Mouse (Mus musculus) 3134 (cell line): Measurements from ENCODE around the gene Stam.
A peak's percentile ranks its signal among the peaks of the same experiment; 100 is the strongest.
"Not testable (repeated sequence)": the region's sequence is repeated elsewhere in the genome, so short reads cannot be mapped to it uniquely, and the experiment has no call there.

Experiments
- DNase-seq: peaks from one replicate; pipeline ENCODE4 v3.0.0-alpha.2; 2011; ENCODE audit warnings: low spot score; ENCODE audit not compliant: insufficient read length; ENCODE audit errors: extremely low read depth

Gene Stam

DNA sequence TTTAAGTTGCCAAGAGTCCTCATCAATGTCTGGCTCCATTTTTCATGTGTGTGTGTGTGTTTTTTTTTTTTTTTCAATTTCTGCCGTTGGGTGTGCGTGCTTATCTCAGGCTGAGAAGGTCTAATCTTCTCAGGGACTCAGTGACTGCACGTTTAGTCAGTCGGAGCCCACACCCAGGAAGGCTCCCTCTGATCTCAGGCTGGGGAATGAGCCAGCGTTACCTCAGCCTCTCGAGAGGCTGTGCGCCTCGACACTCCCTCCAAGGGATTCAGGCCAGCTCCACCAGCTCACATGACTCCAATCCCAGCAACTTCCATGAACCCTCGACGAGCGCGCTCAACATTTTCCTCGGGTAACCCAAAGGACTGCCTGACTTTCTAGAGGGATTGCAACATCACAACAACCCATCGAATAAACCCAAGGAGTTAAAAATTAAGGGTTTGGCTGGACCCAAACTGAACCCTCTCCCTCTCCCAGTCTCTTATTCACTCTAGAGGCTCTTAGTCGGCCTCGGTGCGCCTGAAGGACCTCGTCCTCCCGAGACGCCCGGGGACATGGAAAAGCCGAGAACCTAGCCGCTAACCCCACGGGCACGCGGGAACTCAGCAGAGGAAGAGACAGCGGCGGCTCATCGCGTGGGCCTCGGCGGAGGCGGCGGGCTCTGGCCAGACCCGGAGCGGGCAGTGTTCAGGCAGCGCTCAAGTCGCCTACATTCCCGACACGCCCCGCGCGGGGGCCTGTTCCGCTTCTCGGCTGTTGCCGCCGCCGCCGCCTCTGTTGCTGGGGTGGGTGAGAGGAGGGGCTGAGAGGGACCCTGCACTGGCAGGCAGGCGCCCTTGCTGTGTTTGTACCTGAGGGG is at the start of gene Stam:
TSS of gene Stam (plus strand) at position 737 of the 859 bp plus-strand sequence.
- DNase-seq, result peak; percentile 86

- DNase-seq, result no peak
These were observed 32.6 kb upstream of the Stam start for GRCm38 (mm10) chr2:14041249-14041648.

DNA sequence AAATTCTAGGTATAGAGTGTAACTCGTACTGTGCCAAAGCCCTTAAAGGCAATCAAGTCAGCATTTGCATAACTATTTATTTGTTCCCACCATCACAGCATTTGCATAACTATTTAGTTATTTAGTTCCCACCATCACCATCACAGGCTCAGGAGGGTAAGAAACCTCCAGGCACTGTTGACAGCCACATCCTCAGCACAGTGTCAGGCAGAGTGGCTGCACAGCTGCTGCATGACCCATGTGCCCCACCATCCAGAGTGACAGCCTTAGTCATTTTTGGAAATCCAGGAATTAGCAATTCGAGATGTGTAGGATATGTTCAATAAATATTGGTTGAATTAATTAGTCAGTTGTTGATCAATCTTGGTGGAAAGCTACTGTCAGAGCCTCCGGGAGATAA is 30.9 kb upstream of the Stam start:
- DNase-seq, result no peak

- no peak for DNase-seq
These were observed 30.2 kb upstream of the Stam start for GRCm38 (mm10) chr2:14043577-14044170.

GRCm38 (mm10) chr2:14048381-14048780 is 25.5 kb upstream of the Stam start:
- peak; percentile 28 for DNase-seq

DNA sequence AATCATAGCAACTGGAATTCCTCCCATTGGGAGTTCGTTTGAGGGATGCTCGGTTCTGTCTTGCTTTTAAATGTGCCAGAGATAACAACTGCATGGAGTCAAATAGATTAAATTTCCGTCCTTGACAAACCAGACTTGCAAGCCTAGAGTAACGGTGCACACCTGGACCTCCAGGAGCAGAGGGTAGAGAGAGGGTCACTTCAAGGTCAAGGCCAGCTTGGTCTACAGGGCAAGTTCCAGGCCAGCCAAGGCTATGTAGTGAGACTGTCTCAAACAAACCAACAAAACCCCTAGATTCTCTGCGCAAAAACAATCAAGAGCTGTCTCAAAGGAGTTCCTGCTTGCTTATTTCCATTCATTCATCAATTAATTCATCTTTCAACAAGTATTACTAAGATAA is 25.1 kb upstream of the Stam start:
- DNase-seq, result no peak

DNA sequence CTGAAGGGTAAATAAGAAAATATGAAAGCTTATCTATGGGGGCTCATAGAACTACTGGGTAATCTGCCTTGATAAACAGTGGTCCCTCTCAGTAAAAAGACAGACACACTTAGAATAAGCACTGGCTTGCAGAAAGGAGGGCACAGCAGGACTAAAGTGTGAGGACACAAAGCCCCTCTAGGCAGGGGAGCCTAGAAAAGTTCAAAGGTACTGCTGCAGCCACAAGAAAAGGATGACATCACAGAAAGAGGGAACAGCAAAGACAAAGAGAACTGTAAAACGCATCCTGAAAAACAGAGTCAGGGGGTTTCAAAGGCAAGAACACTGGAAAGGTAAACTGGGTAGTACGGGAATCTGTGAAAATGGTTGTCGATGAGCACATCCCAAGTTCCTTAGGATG is 20.3 kb upstream of the Stam start:
- DNase-seq, result no peak

- DNase-seq, result no peak
These were observed 19.7 kb upstream of the Stam start for GRCm38 (mm10) chr2:14054163-14054562.

DNA sequence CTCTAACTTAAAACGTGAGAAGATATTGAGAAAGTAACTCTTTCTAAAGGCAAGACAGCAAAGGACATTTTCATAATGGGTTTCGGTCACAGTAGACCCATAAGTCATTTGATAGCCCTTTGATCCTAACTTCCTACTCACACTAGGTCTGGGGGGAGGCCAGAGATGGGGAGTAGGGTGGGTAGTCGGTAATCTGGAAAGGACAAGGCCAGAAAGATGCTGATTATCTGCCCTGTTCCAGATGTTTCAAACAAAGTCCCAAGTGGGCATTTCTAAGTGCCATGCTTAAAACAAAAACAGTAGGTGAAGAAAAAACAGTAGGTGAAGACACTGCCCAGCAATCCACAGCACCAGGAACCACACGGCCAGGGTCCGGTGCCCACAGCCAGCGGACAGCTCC is 19.2 kb upstream of the Stam start:
- no peak for DNase-seq

GRCm38 (mm10) chr2:14055168-14055565 is 18.7 kb upstream of the Stam start:
- peak; percentile 77 for DNase-seq

GRCm38 (mm10) chr2:14055566-14056331 is 18.1 kb upstream of the Stam start, which contains the start of gene Hacd1:
Hacd1 (minus strand) TSS chr2:14056135.
- DNase-seq, result peak; percentile 84

DNA sequence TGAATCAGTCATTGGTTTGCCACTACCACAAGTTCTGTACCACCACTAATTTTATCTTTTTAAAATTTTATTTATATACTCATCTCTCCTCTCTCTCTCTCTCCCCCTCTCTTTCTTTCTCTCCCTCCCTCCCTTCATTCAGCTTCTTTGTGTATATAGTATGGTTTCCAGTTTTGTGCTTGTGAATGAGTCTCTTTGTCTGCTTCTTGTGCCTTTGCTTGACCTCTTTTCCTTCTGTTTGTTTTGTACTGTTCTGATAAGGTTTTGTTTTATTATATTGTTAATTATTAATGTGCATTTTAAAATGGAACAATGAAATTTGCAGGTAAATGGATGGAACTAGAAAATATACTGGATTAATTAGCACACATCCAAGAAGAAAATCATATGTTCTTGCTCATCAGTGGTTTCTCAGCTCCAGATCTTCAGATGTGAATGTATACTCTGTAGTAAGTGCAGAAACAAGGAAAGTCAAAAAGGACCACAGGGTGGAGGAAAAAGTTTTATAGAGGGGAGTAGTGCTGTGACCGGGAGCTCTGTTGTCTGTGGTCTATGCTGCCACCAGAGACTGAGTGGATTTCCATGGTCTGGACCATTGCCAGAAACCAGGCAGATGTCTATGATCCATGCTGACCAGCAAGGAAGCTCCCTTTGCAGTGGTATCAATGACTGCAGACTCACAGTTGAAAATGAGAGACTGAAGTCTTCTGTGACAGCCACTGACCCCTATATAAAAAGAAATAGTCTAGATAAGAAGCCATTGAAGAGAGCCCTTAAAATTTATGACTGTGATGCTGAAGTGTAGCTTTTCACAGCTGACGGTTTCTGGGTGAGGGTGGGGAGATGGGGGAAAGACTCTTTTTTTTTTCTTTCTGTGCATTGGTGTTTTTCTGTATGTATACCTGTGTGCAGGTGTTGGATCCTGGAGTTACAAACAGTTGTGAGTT is 7.9 kb upstream of the Stam start:
- no peak for DNase-seq

DNA sequence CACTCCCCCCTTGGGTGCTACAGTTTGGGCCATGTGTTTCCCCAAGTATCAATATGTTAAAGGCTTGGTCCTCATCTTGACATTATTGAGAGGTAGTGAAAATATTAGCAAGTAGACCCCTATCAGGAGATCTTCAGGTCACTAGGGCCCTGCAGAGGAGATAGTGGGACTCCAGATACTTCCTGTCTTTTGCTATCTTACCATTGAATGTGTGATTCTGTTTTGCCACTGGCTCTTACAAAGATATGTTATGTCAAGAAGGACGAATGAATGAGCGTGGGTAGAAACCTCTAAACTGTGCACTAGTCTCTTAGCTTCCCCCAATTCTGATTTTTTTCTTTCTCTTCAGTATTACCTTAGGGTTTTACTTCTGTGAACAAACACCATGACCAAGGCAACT is 4.9 kb upstream of the Stam start:
- no peak for DNase-seq

GRCm38 (mm10) chr2:14070466-14070865 is 3.4 kb upstream of the Stam start:
- DNase-seq, result no peak

GRCm38 (mm10) chr2:14073008-14073361 is 913 bp upstream of the Stam start:
- DNase-seq, result no peak

- DNase-seq, result no peak
These were observed 463 bp downstream of the Stam start for GRCm38 (mm10) chr2:14074221-14074901.

DNA sequence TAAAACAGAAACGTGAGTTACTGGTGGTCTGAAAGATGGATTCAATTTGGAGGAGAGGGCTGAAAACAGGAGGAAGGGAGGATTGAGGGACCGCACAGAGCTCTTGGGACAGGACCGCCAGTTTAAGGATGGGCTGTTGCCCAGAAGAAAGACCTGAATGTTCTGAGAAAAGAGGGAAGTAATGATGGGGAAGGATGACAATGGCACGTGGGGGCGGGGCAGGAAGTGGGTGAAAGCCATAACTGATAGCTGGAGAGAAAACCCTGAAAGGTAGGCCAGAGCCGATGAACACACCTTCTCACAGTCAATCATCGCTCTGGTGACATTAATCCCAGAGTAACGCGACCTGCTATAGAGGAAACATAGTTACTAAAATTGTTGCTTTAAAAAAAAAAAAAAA is 4.6 kb downstream of the Stam start:
- not testable (repeated sequence) for DNase-seq

DNA sequence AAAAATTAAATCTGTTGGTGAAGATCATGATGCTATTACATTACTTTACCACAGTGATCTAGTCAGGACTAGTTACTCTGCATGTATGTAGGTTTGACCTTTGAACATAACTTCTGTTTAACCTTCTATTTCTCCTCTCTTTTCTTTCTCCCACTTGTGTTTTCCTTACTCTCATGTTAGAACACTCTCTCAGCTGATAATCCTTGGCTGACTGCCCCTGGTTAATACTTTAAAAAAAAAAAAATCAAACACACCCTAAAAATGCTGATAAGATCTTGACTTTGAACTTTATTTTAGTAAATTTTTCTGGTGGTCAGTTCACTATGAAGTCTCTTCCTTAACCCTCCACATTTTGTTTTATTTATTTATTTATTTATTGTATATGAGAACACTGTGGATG is 26.6 kb downstream of the Stam start:
- DNase-seq, result no peak

DNA sequence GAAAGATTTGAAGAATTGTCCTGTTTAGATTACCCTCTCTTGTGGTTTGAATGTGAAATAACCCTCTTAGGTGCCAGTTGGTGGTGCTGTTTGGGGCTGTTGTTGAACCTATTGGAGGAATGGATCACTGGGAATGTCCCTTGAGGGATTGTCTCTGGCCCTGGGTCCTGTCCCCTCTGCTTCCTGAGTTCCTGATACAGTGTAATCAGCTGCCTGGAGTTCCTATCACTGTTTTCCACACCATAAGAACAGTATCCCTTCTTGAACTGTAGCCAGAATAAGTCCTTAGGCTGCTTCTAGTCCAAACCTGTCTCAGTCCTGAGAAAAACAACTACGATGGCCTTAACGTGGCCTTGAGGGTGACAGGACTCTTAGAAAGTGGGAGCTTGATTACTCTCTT is 28.7 kb downstream of the Stam start:
- DNase-seq, result no peak

- DNase-seq, result no peak
These were observed 30.0 kb downstream of the Stam start for GRCm38 (mm10) chr2:14103924-14104323.
